Mouse (Mus musculus) olfactory bulb, adult 2 months (tissue): ENCODE results near the gene Fgf4.

ENCODE experiments used
- CTCF ChIP-seq: fragments of 200-500 bp; IDR thresholded peaks from 2 replicates; pipeline ENCODE4 v1.5.1; 2012; ENCODE audit warnings: low read depth, mild to moderate bottlenecking, low read length, moderate library complexity; ENCODE audit not compliant: insufficient read depth
- POLR2A ChIP-seq: fragments of 200-500 bp; IDR thresholded peaks from 2 replicates; pipeline ENCODE4 v1.6.1; 2012; ENCODE audit warnings: mild to moderate bottlenecking, low read depth, low read length, moderate library complexity; ENCODE audit not compliant: insufficient read depth

DNA sequence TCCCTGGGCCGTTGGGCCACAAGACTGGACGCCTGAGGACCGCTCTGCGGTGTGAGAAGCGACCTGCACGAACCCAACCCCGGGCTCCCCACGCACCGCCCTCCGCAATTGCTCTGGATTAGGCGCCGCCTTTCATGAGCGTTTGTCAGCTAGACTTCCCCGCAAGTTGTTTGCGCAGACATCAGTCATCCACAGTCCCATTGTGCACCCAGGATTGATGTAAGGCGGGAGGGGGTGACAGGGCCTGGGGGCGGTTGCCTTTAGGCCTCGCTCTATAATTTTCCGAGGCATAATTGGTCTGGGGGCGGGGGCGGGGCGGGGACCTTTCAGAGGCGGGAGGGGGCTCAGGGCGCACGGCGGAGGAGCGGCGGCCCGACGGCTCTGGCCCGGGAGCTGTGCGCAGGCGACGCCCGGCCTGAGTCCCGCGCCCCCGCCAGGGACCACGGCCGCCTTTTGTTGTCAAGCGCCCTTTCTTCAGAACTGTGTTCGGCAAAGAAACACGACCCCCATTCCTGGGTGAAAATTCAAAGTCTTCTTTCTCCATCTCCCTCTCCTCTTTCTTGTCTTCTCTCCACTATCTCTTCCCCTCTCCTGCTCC, 9.2 kb upstream of the Fgf4 start, which contains the start of gene Fgf3:
- TF ChIP-seq CTCF (no peak), POLR2A (no peak)
